Mouse (Mus musculus) forebrain, embryonic 15.5 days (tissue): ENCODE results near the gene Poc5. TPM values are rescaled to one million over a fixed set of nuclear protein-coding genes. Genes with fewer than 3 reads are reported as not detected.

Source experiments
- ATAC-seq: fragments of 200-750 bp; cut with Nextera tagmentation; replicated peaks from 2 replicates; pipeline ENCODE4 v1.8.0; 2017; ENCODE audit warnings: mild to moderate bottlenecking, moderate TSS enrichment, moderate library complexity
- H3K27ac ChIP-seq: fragments of 300-500 bp; sonication (generic); replicated peaks from 2 replicates; pipeline ENCODE4 v1.5.1; 2015; ENCODE audit warnings: mild to moderate bottlenecking, inconsistent platforms
- H3K27me3 ChIP-seq: fragments of 300-500 bp; sonication (generic); 2 replicates; pipeline ENCODE4 v1.6.1; 2015; ENCODE audit warnings: inconsistent platforms
- H3K36me3 ChIP-seq: fragments of 300-500 bp; sonication (generic); 2 replicates; pipeline ENCODE4 v1.6.1; 2015; ENCODE audit warnings: mild to moderate bottlenecking, inconsistent platforms
- H3K4me1 ChIP-seq: fragments of 300-500 bp; sonication (generic); 2 replicates; pipeline ENCODE4 v1.6.1; 2015; ENCODE audit warnings: inconsistent platforms
- H3K4me2 ChIP-seq: fragments of 300-500 bp; sonication (generic); replicated peaks from 2 replicates; pipeline ENCODE4 v1.6.1; 2015; ENCODE audit warnings: mild to moderate bottlenecking, inconsistent platforms
- H3K4me3 ChIP-seq: fragments of 300-500 bp; sonication (generic); 2 replicates; pipeline ENCODE4 v1.5.1; 2015; ENCODE audit warnings: mild to moderate bottlenecking, inconsistent platforms
- H3K9ac ChIP-seq: fragments of 300-500 bp; sonication (generic); replicated peaks from 2 replicates; pipeline ENCODE4 v1.6.1; 2015; ENCODE audit warnings: mild to moderate bottlenecking, inconsistent platforms
- H3K9me3 ChIP-seq: fragments of 300-500 bp; sonication (generic); 2 replicates; pipeline ENCODE4 v1.6.1; 2016; ENCODE audit warnings: inconsistent platforms
- WGBS: fragments of 180-500 bp; shearing (Covaris S2); methylation state at CpG from one replicate; pipeline ENCODE4 v1.1.7; 2015; ENCODE audit warnings: mixed read lengths; 5-methylcytosine and 5-hydroxymethylcytosine counted together
- polyA plus RNA-seq: library from polyadenylated mRNA; unstranded; fragments of >200 nt; fragmentation: Nextera tagmentation; extraction: Ambion mirVana; gene quantifications from 2 replicates; pipeline ENCODE4 v1.2.1, GENCODE M21; 2015

Gene Poc5
- polyA plus RNA-seq, 1 experiment from 2014 or later: 26.2 TPM

- no peak overlapping the region for H3K27ac ChIP-seq
- no peaks in the 10 kb centered on the region for H3K27me3 ChIP-seq
- no peak overlapping the region for H3K4me2 ChIP-seq
- peaks cover 60% of the 10 kb centered on the region for H3K36me3 ChIP-seq
- no peak overlapping the region for H3K9ac ChIP-seq
- no peaks in the 10 kb centered on the region for H3K9me3 ChIP-seq
- no peak overlapping the region for H3K4me3 ChIP-seq
- peak; percentile 78 for ATAC-seq
- H3K4me1 ChIP-seq: 0 out of 2 replicates have a peak, but pooled peaks cover 3% of the 10 kb centered on the region
- 40% methylated on average over 4 of the region's 4 CpGs for WGBS
Measured at GRCm38 (mm10) chr13:96407040-96407439, 18.9 kb downstream of the Poc5 start.

- no peak overlapping the region for H3K4me3 ChIP-seq
- H3K36me3 ChIP-seq: peaks cover 59% of the 10 kb centered on the region
- H3K27me3 ChIP-seq: no peaks in the 10 kb centered on the region
- no peak for ATAC-seq
- H3K9me3 ChIP-seq: no peaks in the 10 kb centered on the region
- no peak overlapping the region for H3K27ac ChIP-seq
- H3K4me1 ChIP-seq: 0 out of 2 replicates have a peak, but pooled peaks cover 3% of the 10 kb centered on the region
- no peak overlapping the region for H3K4me2 ChIP-seq
- H3K9ac ChIP-seq: no peak overlapping the region
- 92% methylated on average over 1 of the region's 1 CpGs for WGBS
Measured at GRCm38 (mm10) chr13:96408786-96409185, 20.7 kb downstream of the Poc5 start.

- peaks cover 57% of the 10 kb centered on the region for H3K36me3 ChIP-seq
- H3K9ac ChIP-seq: no peak overlapping the region
- no peak overlapping the region for H3K4me3 ChIP-seq
- no peak overlapping the region for H3K4me2 ChIP-seq
- H3K9me3 ChIP-seq: no peaks in the 10 kb centered on the region
- no peaks in the 10 kb centered on the region for H3K27me3 ChIP-seq
- H3K27ac ChIP-seq: no peak overlapping the region
- no peak for ATAC-seq
- no peaks in the 10 kb centered on the region for H3K4me1 ChIP-seq
- WGBS: 94% methylated on average over 6 of the region's 6 CpGs
Measured at GRCm38 (mm10) chr13:96414384-96414783, 26.3 kb downstream of the Poc5 start.

GRCm38 (mm10) chr13:96416380-96416779 is 28.3 kb downstream of the Poc5 start:
- no peaks in the 10 kb centered on the region for H3K9me3 ChIP-seq
- peaks cover 43% of the 10 kb centered on the region for H3K36me3 ChIP-seq
- ATAC-seq: no peak
- H3K27ac ChIP-seq: no peak overlapping the region
- H3K4me2 ChIP-seq: no peak overlapping the region
- H3K9ac ChIP-seq: no peak overlapping the region
- no peaks in the 10 kb centered on the region for H3K4me1 ChIP-seq
- no peaks in the 10 kb centered on the region for H3K27me3 ChIP-seq
- WGBS: 94% methylated on average over 8 of the region's 8 CpGs
- no peak overlapping the region for H3K4me3 ChIP-seq

- 87% methylated on average over 5 of the region's 5 CpGs for WGBS
- no peak overlapping the region for H3K27ac ChIP-seq
- no peaks in the 10 kb centered on the region for H3K9me3 ChIP-seq
- no peaks in the 10 kb centered on the region for H3K27me3 ChIP-seq
- no peak overlapping the region for H3K4me3 ChIP-seq
- no peak overlapping the region for H3K4me2 ChIP-seq
- H3K36me3 ChIP-seq: peaks cover 40% of the 10 kb centered on the region
- no peaks in the 10 kb centered on the region for H3K4me1 ChIP-seq
- no peak for ATAC-seq
- no peak overlapping the region for H3K9ac ChIP-seq
Measured at GRCm38 (mm10) chr13:96417261-96417813, 29.2 kb downstream of the Poc5 start.

- Histone ChIP-seq H3K27ac (no peak overlapping the region), H3K4me1 (no peaks in the 10 kb centered on the region), H3K27me3 (no peaks in the 10 kb centered on the region), H3K4me2 (no peak overlapping the region), H3K4me3 (no peak overlapping the region), H3K9ac (no peak overlapping the region), H3K36me3 (peaks cover 31% of the 10 kb centered on the region), H3K9me3 (no peaks in the 10 kb centered on the region)
- WGBS: 91% methylated on average over 4 of the region's 4 CpGs
- no peak for ATAC-seq
Measured at GRCm38 (mm10) chr13:96418487-96418886, 30.4 kb downstream of the Poc5 start.

- no peak overlapping the region for H3K27ac ChIP-seq
Measured at GRCm38 (mm10) chr13:96421230-96421629, 33.1 kb downstream of the Poc5 start.

GRCm38 (mm10) chr13:96424496-96425274 is 36.6 kb downstream of the Poc5 start:
- Histone ChIP-seq H3K27ac (no peak overlapping the region), H3K9ac (no peak overlapping the region), H3K36me3 (no peaks in the 10 kb centered on the region), H3K9me3 (no peaks in the 10 kb centered on the region), H3K27me3 (no peaks in the 10 kb centered on the region), H3K4me2 (no peak overlapping the region), H3K4me1 (peaks cover 13% of the 10 kb centered on the region), H3K4me3 (no peak overlapping the region)
- 91% methylated on average over 12 of the region's 12 CpGs for WGBS
- ATAC-seq: no peak

More at GRCm38 (mm10) chr13:96421230-96421629, 33.1 kb downstream of the Poc5 start:
- no peak overlapping the region for H3K4me2 ChIP-seq
- peaks cover 6% of the 10 kb centered on the region for H3K4me1 ChIP-seq
- no peaks in the 10 kb centered on the region for H3K9me3 ChIP-seq
- H3K36me3 ChIP-seq: peaks cover 8% of the 10 kb centered on the region
- H3K9ac ChIP-seq: no peak overlapping the region
- H3K27me3 ChIP-seq: no peaks in the 10 kb centered on the region
- ATAC-seq: no peak
- H3K4me3 ChIP-seq: no peak overlapping the region

- WGBS: 23% methylated on average over 3 of the region's 3 CpGs
- Histone ChIP-seq H3K4me2 (no peak overlapping the region), H3K9me3 (no peaks in the 10 kb centered on the region), H3K27me3 (no peaks in the 10 kb centered on the region), H3K4me1 (peaks cover 13% of the 10 kb centered on the region), H3K27ac (peak overlapping the region; percentile 57), H3K9ac (no peak overlapping the region), H3K36me3 (no peaks in the 10 kb centered on the region), H3K4me3 (no peak overlapping the region)
- peak; percentile 87 for ATAC-seq
Measured at GRCm38 (mm10) chr13:96426044-96426443, 38.0 kb downstream of the Poc5 start.

- H3K36me3 ChIP-seq: no peaks in the 10 kb centered on the region
- no peak overlapping the region for H3K4me3 ChIP-seq
- no peaks in the 10 kb centered on the region for H3K9me3 ChIP-seq
- peaks cover 13% of the 10 kb centered on the region for H3K4me1 ChIP-seq
- no peak overlapping the region for H3K4me2 ChIP-seq
- no peak overlapping the region for H3K27ac ChIP-seq
- WGBS: 68% methylated on average over 5 of the region's 5 CpGs
- no peak for ATAC-seq
- no peaks in the 10 kb centered on the region for H3K27me3 ChIP-seq
- H3K9ac ChIP-seq: no peak overlapping the region
Measured at GRCm38 (mm10) chr13:96428531-96428930, 40.4 kb downstream of the Poc5 start.

- H3K9ac ChIP-seq: no peak overlapping the region
- no peaks in the 10 kb centered on the region for H3K36me3 ChIP-seq
- no peak overlapping the region for H3K4me3 ChIP-seq
- H3K4me2 ChIP-seq: no peak overlapping the region
- WGBS: 42% methylated on average over 12 of the region's 12 CpGs
- no peak overlapping the region for H3K27ac ChIP-seq
- ATAC-seq: peak; percentile 81
- no peaks in the 10 kb centered on the region for H3K9me3 ChIP-seq
- peaks cover 6% of the 10 kb centered on the region; the same call in 1 of the 2 replicates for H3K4me1 ChIP-seq
- H3K27me3 ChIP-seq: no peaks in the 10 kb centered on the region
Measured at GRCm38 (mm10) chr13:96431595-96432156, 43.6 kb downstream of the Poc5 start.

GRCm38 (mm10) chr13:96432376-96432811 is 44.3 kb downstream of the Poc5 start:
- no peaks in the 10 kb centered on the region for H3K9me3 ChIP-seq
- no peak overlapping the region for H3K27ac ChIP-seq
- no peak for ATAC-seq
- H3K36me3 ChIP-seq: no peaks in the 10 kb centered on the region
- WGBS: 56% methylated on average over 3 of the region's 3 CpGs
- H3K4me1 ChIP-seq: no peaks in the 10 kb centered on the region
- no peaks in the 10 kb centered on the region for H3K27me3 ChIP-seq
- H3K4me2 ChIP-seq: no peak overlapping the region
- H3K9ac ChIP-seq: no peak overlapping the region
- H3K4me3 ChIP-seq: no peak overlapping the region
